Mouse (Mus musculus): ENCODE measurements around the gene Mrfap1. TPM values are rescaled to one million over a fixed set of nuclear protein-coding genes. Genes with fewer than 3 reads are reported as not detected.

Mrfap1 gene
- 256 TPM for polyA plus RNA-seq (2017; shearing (Covaris generic))

DNA sequence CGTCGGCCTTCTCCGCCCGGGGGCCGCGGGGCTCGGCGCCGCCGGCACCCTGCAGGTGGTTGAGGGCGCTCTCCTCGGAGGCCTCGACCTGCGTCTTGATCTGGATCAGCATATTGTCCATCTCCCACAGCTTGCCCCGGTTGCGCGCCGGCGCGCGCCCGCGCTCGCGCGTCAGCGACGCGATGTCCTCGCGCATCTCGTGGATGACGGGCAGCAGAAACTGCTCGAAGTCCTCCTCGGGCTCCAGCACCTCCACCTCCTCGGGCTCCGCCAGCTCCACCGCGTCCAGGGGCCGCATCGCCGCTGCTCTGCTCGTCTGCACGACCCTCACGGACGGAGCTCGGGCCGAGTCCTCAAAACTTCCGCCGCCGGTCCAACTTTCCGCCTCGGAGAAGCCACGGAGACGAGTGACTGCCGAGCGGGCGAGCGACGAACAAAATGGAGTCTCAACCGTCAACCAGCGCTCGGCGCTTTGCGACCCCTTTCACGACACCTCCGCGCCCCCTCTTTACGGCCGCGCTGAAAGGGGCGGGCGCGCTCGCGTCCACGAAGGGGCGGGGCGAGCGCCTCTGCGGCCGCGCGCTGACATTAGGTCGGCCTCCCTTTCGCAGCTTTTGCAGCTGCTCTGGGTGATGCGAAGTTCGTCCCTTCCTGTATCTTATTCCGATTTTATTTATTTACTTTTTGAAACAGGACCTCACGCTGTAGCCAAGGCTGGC is at the start of gene Mrfap1:
Gene Mrfap1, minus strand, starts transcription at position 477 of the 719 bp plus-strand sequence.

GRCm38 (mm10) chr5:36829913-36830879 is 33.6 kb upstream of the Mrfap1 start, which contains the start of gene Man2b2:
Gene Man2b2 (minus strand): TSS chr5:36830653.

GRCm38 (mm10) chr5:36748536-36749061 is 48.0 kb downstream of the Mrfap1 start, which contains the start of gene Bloc1s4:
Gene Bloc1s4 (minus strand): TSS chr5:36748650.

Other genes starting within 250 kb of the Mrfap1 start
- 51.3 TPM for gene Tbc1d14, start 203.5 kb downstream of the Mrfap1 start, polyA plus RNA-seq (2017; shearing (Covaris generic))
- gene D5Ertd579e, start 100.7 kb downstream of the Mrfap1 start, polyA plus RNA-seq (2017; shearing (Covaris generic)), result 36.2 TPM
- gene Bloc1s4, start 48.1 kb downstream of the Mrfap1 start, polyA plus RNA-seq (2017; shearing (Covaris generic)), result 29.3 TPM
- 10.5 TPM for gene Man2b2, start 33.9 kb upstream of the Mrfap1 start, polyA plus RNA-seq (2017; shearing (Covaris generic))
- 0.30 TPM for gene Ppp2r2c, start 71.7 kb upstream of the Mrfap1 start, polyA plus RNA-seq (2017; shearing (Covaris generic))
- 2.5 TPM for gene Wfs1, start 192.4 kb upstream of the Mrfap1 start, polyA plus RNA-seq (2017; shearing (Covaris generic))